Mouse (Mus musculus): ENCODE results near the gene Zfp735. TPM values are rescaled to one million over a fixed set of nuclear protein-coding genes. Genes with fewer than 3 reads are reported as not detected.

Zfp735 gene
- polyA plus RNA-seq (2014; fragmentation: Illumina TruSeq; extraction: RNeasy Lipid Tissue Mini Kit (QIAGEN cat#74804)), result 8.8 TPM

DNA sequence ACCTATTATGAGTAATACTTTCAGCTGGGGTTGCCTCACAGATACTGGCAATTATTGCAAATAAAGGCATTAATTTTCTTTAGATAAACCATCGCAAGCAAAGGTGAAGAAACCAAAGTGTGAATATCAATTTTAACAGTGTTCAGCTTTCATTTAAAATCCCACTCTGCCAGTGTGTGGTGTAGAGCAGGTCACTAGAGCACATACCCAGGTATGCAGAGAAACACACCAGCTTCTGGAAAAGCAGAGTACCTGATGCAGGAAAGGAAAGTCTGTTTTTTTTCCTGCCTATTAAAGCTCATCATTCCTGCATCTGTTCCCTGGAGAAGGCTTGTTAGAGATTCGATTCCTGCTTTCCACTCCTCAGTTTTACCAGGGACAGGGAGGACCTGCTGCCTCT is at the start of gene Zfp735:
TSS of gene Zfp735 (plus strand) at position 301 of the 400 bp plus-strand sequence.

Other genes with a start within 250 kb of the Zfp735 start
- gene Olfr380, start 231.3 kb upstream of the Zfp735 start, polyA plus RNA-seq (2014; fragmentation: Illumina TruSeq; extraction: RNeasy Lipid Tissue Mini Kit (QIAGEN cat#74804)), result not detected
- not detected for gene Olfr381, start 197.2 kb upstream of the Zfp735 start, polyA plus RNA-seq (2014; fragmentation: Illumina TruSeq; extraction: RNeasy Lipid Tissue Mini Kit (QIAGEN cat#74804))
- gene Olfr382, start 171.6 kb upstream of the Zfp735 start, polyA plus RNA-seq (2014; fragmentation: Illumina TruSeq; extraction: RNeasy Lipid Tissue Mini Kit (QIAGEN cat#74804)), result not detected
- not detected for gene Olfr385, start 95.8 kb upstream of the Zfp735 start, polyA plus RNA-seq (2014; fragmentation: Illumina TruSeq; extraction: RNeasy Lipid Tissue Mini Kit (QIAGEN cat#74804))
- not detected for gene Olfr384, start 90.2 kb upstream of the Zfp735 start, polyA plus RNA-seq (2014; fragmentation: Illumina TruSeq; extraction: RNeasy Lipid Tissue Mini Kit (QIAGEN cat#74804))
- not detected for gene Olfr389, start 91.9 kb downstream of the Zfp735 start, polyA plus RNA-seq (2014; fragmentation: Illumina TruSeq; extraction: RNeasy Lipid Tissue Mini Kit (QIAGEN cat#74804))
- not detected for gene Olfr390, start 94.2 kb downstream of the Zfp735 start, polyA plus RNA-seq (2014; fragmentation: Illumina TruSeq; extraction: RNeasy Lipid Tissue Mini Kit (QIAGEN cat#74804))
- gene Olfr391-ps, start 114.3 kb downstream of the Zfp735 start, polyA plus RNA-seq (2014; fragmentation: Illumina TruSeq; extraction: RNeasy Lipid Tissue Mini Kit (QIAGEN cat#74804)), result not detected
- gene Olfr392, start 128.3 kb downstream of the Zfp735 start, polyA plus RNA-seq (2014; fragmentation: Illumina TruSeq; extraction: RNeasy Lipid Tissue Mini Kit (QIAGEN cat#74804)), result not detected
- gene Olfr393, start 162.7 kb downstream of the Zfp735 start, polyA plus RNA-seq (2014; fragmentation: Illumina TruSeq; extraction: RNeasy Lipid Tissue Mini Kit (QIAGEN cat#74804)), result not detected
- gene Olfr394, start 202.0 kb downstream of the Zfp735 start, polyA plus RNA-seq (2014; fragmentation: Illumina TruSeq; extraction: RNeasy Lipid Tissue Mini Kit (QIAGEN cat#74804)), result not detected
- gene Olfr395, start 220.5 kb downstream of the Zfp735 start, polyA plus RNA-seq (2014; fragmentation: Illumina TruSeq; extraction: RNeasy Lipid Tissue Mini Kit (QIAGEN cat#74804)), result not detected
- not detected for gene Olfr23, start 247.9 kb downstream of the Zfp735 start, polyA plus RNA-seq (2014; fragmentation: Illumina TruSeq; extraction: RNeasy Lipid Tissue Mini Kit (QIAGEN cat#74804))

All from ovary, adult 10 weeks (tissue).